Mouse (Mus musculus) kidney, adult 2 months (tissue): ENCODE data around the gene Tmcc1.

Source experiments
- CTCF ChIP-seq: fragments of 200-500 bp; conservative IDR thresholded peaks from 2 replicates; pipeline ENCODE4 v1.5.1; 2011; ENCODE audit warnings: low read depth, mild to moderate bottlenecking, control low read depth, low read length, moderate library complexity, mixed read lengths; ENCODE audit not compliant: insufficient read depth, insufficient read length
- POLR2A ChIP-seq: fragments of 200-500 bp; IDR thresholded peaks from one replicate; pipeline ENCODE4 v1.6.1; 2011; ENCODE audit warnings: low read depth, low read length, control low read depth

DNA sequence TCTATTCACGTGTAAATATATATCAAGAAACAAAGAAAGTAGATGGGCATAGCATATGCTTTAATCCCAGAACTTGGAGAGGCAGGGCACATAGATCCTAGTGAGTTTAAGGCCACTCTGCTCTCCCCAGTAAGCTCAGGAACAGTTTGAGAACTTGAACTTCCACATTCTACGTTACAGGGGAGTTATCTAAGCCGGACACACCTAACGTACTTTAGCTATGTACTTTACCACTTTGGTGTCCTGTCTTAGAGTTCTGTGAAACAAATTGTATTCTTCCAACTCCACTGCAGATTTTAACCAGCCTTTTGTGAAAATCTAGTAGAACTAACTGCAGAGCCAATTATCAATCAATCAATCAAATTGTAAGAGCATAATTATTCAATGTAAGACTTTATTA lies 82.7 kb downstream of the Tmcc1 start:
- TF ChIP-seq CTCF (no peak), POLR2A (no peak)
